ENCODE assay signal across 17 mouse cellular contexts in genomic region chr2:72662396-72662795, GRCm38 (mm10).
"Had no signal": no experiment of that assay in that cellular context is flagged by ENCODE, and none has a peak within 500 bp of the region (broad histone marks: within the 10 kb centered on the region; RNA-seq: fewer than 3 reads in every experiment).

No protein-coding gene starts in this region.

- ATAC-seq: intestine, embryonic 15.5 days; liver, embryonic 12.5 days had no signal

- H3K36me3 ChIP-seq: intestine, embryonic 15.5 days; limb, embryonic 10.5 days; limb, embryonic 13.5 days; liver, embryonic 12.5 days; liver, embryonic 15.5 days had no signal

- H3K9ac ChIP-seq: intestine, embryonic 15.5 days; limb, embryonic 13.5 days; liver, embryonic 12.5 days; liver, embryonic 15.5 days had no signal

- H3K4me3 ChIP-seq: intestine, embryonic 15.5 days; limb, embryonic 10.5 days; limb, embryonic 13.5 days; liver, embryonic 12.5 days; liver, embryonic 15.5 days had no signal

- H3K9me3 ChIP-seq: intestine, embryonic 15.5 days; limb, embryonic 10.5 days; liver, embryonic 12.5 days; liver, embryonic 15.5 days had no signal

- H3K27ac ChIP-seq: intestine, embryonic 15.5 days; limb, embryonic 10.5 days; limb, embryonic 13.5 days; liver, embryonic 12.5 days; liver, embryonic 15.5 days had no signal

- H3K4me2 ChIP-seq: intestine, embryonic 15.5 days; limb, embryonic 13.5 days; liver, embryonic 12.5 days; liver, embryonic 15.5 days; midbrain, embryonic 11.5 days had no signal

- H3K27me3 ChIP-seq: intestine, embryonic 15.5 days; limb, embryonic 13.5 days; liver, embryonic 12.5 days; liver, embryonic 15.5 days had no signal

- H3K4me1 ChIP-seq: intestine, embryonic 15.5 days; limb, embryonic 10.5 days; limb, embryonic 13.5 days; liver, embryonic 12.5 days; liver, embryonic 15.5 days had no signal

- DNase-seq: kidney, adult 18-20 months; kidney, postnatal 10 days; kidney, postnatal 36 days; layer of hippocampus, postnatal 36 days; liver; lung, adult 18-20 months; lung, postnatal 4 days; midbrain, embryonic 14.5 days; right cerebral cortex, postnatal 14 days; thymus, adult 18-20 months; thymus, postnatal 36 days had no signal
